Mouse (Mus musculus) right cerebral cortex, postnatal 4 days (tissue): ENCODE data around the gene Olfml2b.

Experiments
- DNase-seq: peaks from one replicate; pipeline ENCODE4 v3.0.0-alpha.2; 2022

Gene Olfml2b

DNA sequence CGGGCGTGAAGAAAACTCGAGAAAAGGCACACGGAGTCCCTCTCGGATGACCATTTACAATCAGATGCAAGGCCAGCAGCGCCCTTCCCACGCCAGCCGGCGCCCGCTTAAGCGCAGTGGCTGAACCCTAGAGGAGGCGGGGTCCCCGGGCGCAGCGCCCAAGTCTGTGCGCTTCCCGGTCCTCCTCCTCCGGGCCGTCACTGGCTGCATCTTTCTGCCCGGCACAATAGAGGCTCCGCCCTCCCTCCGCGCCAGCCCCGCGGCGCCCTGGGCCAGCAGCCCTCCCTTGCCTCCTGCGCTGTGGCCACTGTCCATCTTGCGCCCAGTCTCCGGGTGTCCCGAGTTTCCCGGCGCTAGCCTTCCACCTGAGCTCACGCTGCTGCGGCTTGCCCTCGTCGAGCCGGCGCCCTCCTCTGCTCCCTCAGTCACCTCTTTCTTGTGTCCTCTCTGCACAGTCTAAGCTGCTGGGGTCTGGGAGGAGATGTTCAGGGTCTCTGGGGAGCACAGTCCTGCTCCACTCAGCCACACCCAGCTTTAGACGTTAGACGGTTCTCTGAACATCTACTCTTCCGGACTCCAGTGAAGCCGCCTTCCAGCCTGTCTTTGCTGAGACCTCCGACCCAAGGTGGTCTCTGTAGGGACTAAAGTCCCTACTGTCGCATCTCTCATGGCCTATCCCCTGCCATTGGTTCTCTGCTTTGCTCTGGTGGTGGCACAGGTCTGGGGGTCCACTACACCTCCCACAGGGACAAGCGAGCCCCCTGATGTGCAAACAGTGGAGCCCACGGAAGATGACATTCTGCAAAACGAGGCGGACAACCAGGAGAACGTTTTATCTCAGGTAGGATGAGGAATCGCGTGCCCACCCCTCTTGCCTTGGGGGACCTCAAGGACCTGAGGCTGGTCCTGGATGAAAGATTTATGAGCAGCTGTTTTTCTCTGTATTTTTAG is at the start of gene Olfml2b:
Gene Olfml2b, plus strand, starts transcription at position 278 of the 951 bp plus-strand sequence.
- DNase-seq, result peak; percentile 76

GRCm38 (mm10) chr1:170594575-170594974 is 49.8 kb upstream of the Olfml2b start:
- DNase-seq, result no peak

DNA sequence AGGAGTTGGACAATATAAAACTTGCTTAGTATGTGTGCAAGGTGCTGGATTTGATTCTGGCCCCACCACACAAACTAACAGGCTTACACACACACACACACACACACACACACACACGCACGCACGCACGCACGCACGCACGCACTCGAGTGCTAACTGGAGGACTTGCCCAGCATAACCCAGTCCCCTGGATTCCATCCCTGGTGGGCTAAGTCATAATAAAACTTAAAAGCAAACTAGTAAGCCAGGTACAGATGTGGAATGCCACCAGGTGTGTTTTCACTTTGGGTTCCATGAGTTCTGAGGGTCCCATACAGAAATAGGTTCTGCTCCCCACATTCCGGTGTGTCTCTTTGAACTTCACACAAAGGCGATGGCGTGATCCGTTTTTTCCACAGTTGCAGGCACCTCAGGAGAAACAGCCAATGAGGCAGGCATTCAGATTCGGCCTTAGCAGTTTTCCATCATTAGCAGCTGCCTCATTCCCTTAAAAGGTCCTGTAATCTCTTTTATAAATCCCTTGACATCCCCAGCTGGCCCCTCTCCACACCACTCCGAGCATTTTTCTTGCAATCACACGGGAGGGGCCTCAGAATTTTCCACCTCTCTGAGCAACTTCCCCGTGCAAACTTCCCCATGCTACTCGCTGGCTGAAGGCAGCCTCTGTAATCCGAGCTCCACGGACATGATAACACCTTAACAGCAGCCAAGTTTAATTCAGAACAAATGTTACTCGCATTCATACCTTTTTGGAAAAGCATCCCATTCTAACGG is 38.9 kb upstream of the Olfml2b start:
- DNase-seq, result no peak

GRCm38 (mm10) chr1:170607231-170607917 is 37.0 kb upstream of the Olfml2b start:
- no peak for DNase-seq

DNA sequence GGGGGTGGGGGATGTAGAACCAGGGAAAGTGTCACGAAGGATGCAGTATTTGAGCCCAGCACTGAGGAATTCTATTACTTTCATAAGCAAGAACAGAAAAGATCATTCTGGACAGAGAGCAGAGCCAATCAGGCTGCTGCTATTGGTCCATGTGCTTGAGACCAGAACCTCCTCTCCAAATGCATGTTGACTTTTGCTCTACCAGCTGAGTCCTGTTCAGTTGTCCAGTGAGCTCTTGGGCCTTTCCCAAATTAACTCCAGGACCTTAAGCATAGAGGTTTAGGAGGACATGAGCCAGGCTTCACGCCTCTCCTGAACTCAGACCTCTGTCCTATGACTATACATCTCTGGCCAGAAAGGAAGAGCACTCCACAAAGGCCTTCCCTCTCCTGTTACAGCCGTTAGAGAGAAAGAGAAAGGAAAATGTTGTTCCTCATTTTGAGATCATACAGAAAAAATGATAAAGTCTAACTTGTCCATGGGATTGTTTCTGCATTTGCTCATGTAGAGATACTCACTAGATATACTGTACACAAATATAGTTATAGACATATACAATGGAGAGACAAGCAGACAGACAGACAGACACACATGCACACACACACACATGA is 35.8 kb upstream of the Olfml2b start:
- DNase-seq, result no peak

- no peak for DNase-seq
These were observed 34.5 kb upstream of the Olfml2b start for GRCm38 (mm10) chr1:170609872-170610271.

DNA sequence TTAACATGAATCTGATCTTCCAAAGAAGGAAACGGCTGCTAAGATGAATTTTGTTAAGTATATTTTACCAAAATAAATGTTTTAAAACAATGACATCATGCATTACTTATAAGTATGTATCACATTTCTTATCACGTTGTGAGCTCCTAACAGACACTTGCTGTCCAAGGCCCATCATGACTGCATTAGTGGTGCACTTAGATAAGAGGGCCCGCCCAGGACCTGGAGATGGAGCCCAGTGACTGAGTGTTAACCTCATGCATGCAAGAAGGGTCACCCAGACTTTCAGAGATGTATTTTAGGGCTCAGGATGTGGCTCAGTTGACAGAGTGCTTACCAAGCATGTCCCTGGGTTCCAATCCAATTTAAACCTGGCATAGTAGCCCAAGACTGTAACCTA is 34.0 kb upstream of the Olfml2b start:
- DNase-seq, result no peak

DNA sequence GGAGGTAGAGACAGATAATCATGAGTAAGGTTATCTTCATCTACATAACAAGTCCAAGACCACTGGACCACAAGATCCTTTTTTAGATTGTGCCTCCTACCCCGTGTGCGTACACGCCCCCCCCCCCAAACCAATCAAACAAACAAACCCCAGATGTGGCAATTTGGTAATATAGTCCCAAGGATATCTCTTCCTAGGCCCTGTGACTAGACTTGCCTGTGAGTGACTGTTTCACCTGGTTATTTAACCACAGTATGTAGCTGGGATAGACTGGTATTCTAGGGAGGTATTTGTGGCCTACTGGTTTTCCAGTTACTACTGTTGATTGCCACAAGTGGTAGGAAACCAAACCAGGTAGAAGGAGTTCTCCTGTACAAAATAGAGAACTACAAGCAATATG is 33.6 kb upstream of the Olfml2b start:
- no peak for DNase-seq

DNA sequence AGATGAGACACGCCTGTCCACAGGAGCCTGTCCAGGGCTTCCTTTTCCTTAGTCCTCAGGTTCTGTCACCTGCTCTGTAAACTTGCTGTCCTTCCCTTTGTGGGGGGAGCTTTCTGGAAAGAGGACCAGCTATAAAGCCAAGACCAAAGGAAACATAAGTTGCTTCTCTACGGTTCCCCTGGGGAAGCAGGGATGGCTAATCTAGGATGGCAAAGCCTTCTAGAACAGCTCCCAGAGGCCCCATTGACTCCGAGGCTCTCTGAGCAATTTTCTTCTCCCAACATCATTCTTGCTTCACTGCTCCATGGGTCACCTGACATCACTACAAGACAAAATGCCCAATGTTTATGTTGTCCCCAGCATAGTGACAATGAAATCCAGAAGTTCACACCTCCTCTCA is 32.7 kb upstream of the Olfml2b start:
- no peak for DNase-seq

GRCm38 (mm10) chr1:170612968-170613872 is 31.1 kb upstream of the Olfml2b start:
- peak; percentile 74 for DNase-seq

GRCm38 (mm10) chr1:170619686-170620374 is 24.5 kb upstream of the Olfml2b start:
- DNase-seq, result no peak

GRCm38 (mm10) chr1:170622934-170623333 is 21.4 kb upstream of the Olfml2b start:
- no peak for DNase-seq

DNA sequence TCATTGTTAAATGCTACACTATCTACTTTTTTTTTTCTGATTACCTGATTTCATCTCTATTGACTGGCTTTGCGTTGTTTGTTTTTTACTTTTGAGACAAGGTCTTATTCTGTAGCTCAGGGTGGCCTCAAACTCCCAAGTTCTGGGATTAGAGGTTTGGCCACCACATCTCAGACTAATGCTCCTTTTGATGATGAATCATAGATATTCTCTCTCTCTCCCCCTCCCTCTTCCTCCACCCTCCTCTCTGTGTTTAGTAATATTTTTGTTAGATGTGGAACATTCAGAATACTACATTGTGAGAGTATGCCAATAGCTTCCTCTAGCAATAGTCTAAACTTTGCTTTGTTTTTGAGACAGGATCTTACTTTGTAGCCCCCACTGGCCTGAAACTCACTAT is 20.9 kb upstream of the Olfml2b start:
- DNase-seq, result no peak

DNA sequence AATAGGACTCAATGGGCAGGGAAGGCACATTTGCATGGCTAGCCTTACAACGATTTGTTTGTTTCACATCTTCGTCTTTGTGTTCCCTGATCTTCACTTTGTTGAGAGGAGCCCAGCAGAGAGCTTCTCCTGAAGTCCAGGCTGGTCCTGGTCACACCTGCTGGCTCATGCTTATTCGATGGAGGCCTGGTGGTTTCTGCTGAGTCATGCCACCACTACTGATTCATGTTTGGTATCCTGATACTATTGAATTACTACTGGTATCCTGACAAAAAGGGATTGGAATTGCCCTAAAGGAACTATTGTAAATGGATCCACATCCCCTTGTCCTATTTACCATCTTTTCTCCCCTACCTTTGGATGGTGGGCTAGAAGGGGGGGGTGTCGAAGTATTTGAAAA is 13.8 kb upstream of the Olfml2b start:
- DNase-seq, result no peak

DNA sequence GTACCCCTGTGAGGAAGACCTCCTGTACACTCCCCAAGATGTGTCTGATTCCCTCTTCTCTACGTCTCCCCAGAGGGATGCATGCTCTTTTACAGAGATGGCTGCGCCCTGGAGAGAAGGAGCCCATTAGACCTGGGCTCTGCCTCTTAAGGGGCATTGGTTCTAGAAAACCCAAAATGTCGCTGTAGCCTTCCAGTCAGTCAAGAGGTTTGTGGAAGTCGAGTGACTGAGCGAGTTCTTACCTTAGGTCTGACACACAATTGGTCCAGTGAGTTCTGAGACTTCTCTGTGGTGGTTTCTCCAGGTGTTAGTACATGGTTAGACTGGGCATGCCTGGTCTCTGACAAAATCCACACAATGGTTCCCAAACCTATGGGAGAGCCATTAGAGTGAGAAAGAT is 12.8 kb upstream of the Olfml2b start:
- DNase-seq, result no peak

GRCm38 (mm10) chr1:170632385-170632784 is 11.9 kb upstream of the Olfml2b start:
- DNase-seq, result peak; percentile 78

DNA sequence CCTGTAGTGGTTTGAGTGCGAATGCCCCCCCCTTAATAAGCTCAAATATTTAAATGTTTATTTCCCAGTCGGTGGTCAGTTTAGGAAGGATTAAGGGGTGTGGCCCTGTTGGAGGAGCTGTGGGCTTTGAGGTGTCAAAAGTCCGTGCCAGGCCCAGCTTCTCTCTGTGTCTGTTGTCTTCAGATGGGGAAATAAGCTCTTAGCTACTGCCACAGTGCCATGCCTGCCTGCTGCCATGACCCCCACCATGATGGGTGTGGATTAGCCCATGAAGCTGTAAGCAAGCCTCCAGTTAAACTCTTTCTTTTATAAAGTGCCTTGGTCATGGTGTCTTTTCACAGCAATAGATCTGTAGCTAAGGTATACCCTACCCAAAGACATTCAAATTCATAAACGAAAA is 11.5 kb upstream of the Olfml2b start:
- no peak for DNase-seq

GRCm38 (mm10) chr1:170638941-170639340 is 5.4 kb upstream of the Olfml2b start:
- no peak for DNase-seq

GRCm38 (mm10) chr1:170645896-170646605 is 1.7 kb downstream of the Olfml2b start:
- DNase-seq, result no peak

GRCm38 (mm10) chr1:170646606-170647287 is 2.4 kb downstream of the Olfml2b start:
- DNase-seq, result no peak
